Mouse (Mus musculus) regulatory T cell (primary cell): ENCODE data around the gene Hmga1.

Experiments
- in situ Hi-C: fragments of 300-600 bp; cut with MboI, MseI; formaldehyde crosslinking; loops from one replicate; pipeline ENCODE4 v1.15.1; 2025; ENCODE audit warnings: high pct_unique_total_duplicates

The Hmga1 gene

DNA sequence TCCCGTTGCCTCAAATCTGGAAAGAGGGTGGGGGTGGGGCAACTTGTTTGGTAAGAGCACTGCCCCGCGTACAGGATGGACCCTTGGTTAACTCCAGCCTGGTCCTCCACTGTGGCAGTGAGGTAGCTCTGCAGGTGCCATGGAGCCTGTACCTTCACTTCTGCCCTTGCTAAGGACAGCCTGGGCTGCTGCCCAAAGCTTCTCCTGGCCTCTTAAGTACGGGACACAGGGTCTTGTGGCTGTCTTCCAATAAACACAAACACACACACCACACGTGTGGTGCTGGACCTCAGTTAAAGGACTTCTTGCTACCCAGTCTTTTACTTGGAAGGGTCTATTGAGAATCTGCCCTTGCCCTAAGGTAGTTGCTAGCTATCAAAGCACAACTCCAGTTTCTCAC lies 2.5 kb downstream of the Hmga1 start:
- in situ Hi-C loops = no loop called here

DNA sequence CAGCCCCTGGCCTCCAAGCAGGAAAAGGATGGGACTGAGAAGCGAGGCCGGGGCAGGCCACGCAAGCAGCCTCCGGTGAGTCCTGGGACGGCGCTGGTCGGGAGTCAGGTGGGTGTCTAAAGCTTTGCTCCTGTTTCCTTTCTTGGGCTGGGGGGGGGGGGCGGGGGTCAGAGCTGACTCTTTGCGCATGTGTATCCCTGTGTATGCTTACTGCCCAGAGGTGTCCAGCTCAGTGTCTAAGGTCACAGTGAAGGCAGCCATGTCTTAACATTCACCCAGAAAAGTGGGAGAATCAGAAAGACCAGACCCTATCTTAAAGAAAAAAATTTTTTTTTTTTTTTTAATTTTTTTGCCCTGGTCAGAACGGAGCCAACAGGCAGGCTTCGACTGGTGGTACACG lies 3.3 kb downstream of the Hmga1 start:
- in situ Hi-C loops = no loop called here

DNA sequence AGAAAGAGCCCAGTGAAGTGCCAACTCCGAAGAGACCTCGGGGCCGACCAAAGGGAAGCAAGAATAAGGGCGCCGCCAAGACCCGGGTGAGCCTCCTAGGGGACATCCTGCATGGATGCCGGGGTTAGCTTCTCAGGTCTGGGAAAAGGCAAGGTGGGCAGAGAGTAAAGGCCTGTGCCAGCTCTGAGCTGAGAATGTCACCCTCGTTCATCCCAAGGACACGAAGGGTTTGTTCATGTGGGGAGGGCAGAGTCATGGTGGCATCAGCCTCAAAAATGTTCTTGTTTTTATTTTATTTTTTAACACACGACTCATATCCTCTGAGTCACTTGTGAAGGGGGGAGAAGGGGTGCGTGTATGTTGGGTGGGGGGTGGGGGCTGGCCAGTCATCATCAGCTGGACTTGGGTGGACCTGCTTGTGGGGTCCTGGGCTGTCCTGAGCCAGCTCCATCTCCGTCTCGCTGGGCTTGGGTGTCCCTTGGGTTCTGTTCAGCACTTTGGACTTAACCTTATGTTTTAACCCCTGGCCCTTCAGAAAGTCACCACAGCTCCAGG lies 4.7 kb downstream of the Hmga1 start:
- in situ Hi-C loops = no loop called here

DNA sequence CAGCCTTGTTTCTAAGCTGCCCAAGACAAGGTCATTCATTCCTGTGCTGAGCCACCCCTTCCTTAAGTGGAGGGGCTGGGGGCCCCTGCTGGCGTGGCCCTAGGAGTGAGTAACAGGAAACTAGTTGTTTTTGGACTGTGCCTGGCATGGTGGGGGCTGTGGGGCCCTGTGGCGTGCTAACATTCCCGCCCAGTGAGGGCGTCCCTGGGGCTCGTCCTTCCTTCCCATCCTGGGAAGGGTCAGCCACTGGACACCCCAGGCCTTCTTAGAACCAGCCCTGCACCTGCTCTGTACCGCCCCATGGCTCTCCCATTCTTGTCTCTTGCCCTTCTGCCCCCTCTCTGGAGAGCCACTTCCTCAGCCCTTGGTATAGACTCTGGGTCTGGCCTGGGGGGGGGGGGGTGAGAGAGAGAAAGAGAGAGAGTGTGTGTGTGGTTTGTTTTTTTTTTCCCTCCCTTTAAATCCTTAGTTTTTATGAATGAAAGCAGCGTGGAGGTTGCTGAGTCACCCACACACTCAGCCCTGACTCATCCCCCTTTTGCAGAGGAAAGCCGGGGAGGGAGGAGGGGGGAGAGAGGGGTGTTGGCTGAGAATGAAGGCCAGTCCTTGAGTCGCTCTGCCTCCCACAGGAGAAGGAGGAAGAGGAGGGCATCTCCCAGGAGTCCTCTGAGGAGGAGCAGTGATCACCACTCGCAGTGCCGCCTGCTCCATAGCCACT lies 5.7 kb downstream of the Hmga1 start:
- in situ Hi-C loops = no loop called here

DNA sequence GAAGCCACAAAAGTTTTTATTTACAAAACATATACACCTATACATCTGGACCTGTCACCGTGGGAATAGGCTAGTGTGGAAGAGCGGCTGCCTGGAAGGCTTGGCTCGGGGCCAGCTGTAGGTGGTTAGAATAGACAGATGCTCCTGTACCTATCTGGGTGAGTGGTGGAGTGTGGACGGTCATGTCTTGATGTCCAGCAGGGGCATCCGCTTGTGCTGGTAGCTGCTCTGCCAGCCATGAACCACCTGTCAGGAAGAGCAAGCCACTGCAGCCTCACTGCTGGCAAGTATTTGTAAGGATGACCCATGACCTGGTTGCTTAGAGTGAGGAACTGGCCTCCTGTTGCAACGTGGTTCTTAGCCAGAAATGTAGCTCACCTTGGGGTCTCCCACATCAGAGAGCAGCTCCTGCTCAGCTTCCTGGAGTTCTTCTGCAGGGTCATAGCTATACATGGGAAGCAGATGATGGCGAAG lies 7.5 kb downstream of the Hmga1 start:
- in situ Hi-C loops = no loop called here

DNA sequence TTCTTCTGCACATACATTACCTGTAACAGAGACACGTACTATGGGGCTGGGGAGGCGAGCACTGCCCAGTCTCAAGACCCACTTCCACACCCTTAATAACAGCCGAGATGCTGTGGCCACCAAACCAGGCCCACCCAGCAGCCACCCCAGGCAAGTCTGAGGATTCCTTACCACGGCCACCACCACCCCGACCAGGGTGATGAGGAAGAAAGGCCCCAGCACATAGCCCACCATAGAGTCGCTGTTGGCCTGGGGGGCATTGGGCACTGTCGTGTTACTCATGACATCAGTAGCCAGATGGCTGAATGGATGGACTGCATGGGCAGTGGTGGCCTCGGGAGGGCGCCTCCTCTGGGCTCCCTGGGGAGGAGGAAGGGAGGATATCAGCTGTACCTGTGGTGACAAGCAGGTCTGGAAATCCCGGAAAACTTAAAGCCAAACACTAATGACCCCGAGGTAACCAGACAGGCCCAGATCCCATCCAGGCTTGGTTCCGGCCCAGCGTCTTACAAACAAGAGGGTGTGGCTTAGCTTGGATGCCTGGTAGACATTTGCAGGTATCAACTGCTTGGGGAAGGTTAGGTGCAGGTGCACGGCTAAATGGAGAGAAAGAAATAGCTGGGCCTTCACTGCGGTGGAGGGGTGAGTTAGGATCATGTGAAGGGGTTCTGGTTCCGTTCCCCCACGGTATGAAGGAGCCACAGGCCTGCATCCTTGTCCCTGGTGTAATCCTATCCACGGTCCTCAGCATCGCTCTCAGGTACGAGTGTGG lies 8.3 kb downstream of the Hmga1 start:
- in situ Hi-C loops = loop anchor here (5.0 kb wide), 1 partner anchor 68 kb away; no protein-coding TSS in a partner anchor

DNA sequence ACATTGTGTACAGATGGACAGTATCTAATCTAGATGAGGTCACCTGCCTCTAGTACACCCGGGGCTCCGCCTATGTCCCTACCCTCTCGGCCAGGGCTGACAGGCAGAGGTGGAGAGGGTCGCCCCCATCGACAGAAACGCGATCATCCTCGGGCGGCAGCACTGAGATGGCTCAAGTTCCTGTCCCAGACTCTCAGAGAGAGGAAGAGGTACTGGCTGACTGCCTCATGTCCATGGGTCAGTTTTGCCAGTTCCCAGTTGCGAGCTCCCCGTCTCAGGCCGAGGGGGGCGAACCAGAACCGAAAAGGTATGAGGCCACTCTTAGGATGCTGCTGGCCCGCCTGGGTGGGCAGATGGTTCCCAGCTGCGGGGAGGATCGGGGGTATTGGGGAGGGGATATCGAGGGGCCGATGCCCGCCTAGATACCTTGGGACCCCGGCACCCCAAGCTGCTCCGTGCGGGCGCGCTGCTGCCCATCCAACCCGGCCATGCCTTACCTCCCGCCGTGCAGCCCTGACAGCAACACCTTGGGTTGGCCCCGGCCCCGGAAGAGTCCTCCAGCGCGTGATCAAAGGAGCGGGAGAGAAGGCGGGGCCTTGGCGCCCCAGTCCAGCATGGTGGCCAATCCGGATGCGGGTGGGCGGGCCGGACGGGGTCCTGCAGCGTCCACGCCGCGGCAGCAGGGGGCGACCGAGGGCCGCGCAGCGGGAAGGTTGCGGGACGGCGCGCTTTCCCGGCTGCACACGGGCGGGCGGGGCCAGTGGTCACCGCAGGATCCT lies 9.1 kb downstream of the Hmga1 start, which contains the start of gene AI413582:
Gene AI413582, minus strand, starts transcription at position 594 of the 779 bp plus-strand sequence.
- in situ Hi-C loops = loop anchor here (5.0 kb wide), 1 partner anchor 67 kb away; no protein-coding TSS in a partner anchor

DNA sequence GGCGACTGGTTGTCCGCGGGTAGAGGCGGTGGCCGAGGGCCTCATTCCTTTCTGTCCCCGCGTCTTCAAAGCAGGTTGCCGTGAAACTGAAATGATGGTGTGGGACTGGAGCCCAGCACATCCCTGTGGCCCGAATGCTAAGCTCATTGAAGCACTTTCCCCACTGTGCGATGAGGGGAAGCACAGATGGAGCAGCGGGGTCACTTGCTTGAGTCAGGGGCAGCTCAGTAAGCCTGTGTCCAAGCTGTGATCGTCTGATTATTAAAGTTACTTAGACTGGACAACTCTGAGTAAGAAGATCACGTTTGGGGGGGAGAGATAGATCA lies 9.6 kb downstream of the Hmga1 start:
- in situ Hi-C loops = loop anchor here (5.0 kb wide), 1 partner anchor 66 kb away; no protein-coding TSS in a partner anchor

DNA sequence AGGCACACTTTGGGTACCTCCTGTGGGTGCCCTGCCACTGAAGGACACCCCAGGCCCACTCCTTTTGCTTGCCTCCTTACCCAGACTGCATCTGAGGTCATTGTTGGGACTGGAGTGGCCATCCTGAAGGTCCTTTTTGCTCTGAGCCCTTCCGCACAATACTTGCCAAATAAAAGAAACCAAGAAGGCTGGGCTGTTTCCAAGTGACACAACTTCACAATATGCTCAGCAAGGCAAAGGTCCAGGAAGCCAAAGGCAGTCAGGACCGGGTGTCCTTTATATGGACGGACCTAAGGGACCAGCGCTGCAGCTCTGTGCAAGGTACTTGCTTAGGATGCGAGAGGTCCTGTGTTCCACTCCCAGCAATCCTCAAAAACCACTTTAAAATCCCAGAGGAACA lies 11.9 kb downstream of the Hmga1 start:
- in situ Hi-C loops = loop anchor here (5.0 kb wide), 1 partner anchor 64 kb away; no protein-coding TSS in a partner anchor

DNA sequence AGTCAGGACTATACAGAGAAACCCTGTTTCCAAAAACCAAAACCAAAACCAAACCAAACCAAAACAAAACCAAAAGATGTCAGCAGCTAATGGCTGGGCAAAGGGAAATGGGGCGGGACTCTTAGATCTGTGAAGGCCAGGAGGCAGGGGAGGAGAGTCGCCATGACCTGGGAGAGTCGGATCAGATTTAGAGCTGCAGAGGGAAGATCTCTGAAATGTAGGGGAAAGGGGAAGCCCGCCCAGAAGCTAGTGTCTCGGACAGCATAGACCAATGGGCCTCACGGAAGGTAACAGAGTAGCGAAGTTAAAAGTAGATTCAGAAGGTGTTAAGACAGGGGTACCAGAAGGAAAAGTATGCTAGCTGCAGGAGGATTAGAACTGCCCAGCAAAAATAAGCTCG lies 15.0 kb downstream of the Hmga1 start:
- in situ Hi-C loops = no loop called here

DNA sequence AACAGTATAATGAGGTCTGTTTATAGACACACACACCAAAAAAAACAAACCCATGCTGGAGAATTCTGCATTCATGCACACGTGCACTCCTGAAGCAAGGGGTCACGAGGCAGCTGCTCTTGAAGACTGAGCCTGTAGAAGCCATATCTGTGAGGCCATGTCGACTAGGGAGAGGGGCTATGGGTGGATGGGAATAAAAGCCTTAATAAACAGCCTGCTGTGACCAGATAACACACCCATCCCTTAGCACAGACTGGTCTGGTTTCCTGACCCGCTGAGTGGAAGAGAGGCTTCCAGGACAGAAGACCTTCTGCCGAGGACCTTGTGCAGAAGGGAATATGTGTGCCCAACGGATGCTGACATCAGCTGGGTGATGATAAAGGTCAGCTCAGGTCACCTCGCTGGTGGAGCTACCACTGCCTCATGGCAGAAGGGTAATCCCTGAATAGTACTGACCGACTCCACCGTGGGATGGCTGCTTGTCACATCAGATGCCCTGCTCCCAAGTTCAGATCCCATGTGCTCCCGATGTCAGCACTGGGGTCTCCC lies 17.5 kb downstream of the Hmga1 start:
- in situ Hi-C loops = no loop called here

DNA sequence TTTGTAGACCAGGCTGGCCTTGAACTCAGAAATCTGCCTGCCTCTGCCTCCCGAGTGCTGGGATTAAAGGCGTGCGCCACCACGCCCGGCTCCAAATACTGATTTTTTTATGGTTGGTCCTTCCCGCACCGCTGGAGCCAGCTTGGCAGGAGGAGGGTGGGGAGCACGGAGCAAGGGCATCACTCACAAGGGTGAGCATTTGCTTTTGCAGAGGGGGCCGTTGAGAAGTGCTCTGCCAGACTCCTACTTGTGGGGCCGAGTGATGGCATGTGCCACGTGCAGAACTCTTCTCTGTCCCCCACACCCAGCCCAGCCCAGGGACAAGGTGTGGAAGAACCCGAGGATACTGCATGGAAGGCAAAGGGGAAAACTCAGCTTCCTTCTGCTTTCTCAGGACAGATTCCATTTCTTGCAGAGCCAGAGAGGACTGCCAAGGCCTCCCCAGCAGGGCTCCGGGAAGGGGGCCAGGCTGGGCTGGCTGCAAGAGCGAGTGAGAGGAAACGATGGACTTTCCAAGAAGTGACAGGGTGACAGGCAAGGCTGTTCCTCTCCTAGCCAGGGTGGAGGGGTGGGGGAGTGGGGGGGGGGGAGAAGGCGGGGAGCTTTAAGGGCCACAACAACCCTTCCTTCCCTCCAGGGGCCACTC lies 18.3 kb downstream of the Hmga1 start:
- in situ Hi-C loops = no loop called here

DNA sequence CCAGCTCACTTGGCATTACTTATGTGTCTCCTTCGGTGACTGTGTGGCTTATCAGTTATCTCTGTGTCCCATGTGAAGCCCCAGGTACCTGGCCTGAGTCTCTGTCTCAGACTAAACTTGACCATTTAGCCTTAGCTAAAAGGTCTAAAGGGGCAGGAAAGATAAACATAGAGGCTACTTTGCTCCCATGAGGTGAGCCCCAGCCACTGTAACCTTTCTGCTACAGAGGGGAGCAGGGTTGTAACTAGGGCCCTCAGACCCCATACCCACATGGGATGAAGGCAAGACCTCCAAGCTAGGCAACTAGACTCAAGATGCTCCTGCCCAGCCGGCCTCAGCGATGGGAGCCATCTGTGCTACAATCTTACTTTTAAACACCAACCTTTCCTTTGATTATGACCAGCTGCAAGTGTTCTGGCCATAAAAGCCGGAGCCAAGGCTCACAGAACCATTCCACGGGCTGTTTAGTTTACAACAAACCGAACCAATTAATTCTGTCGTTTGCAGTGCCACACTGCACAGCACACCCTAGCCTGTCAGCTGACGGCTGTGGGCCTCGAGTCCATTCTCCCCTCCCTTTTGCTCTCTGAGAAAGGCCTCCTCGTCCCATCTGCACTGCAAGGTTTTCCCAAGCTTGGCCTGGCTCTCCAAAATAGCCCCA lies 18.9 kb downstream of the Hmga1 start:
- in situ Hi-C loops = no loop called here

DNA sequence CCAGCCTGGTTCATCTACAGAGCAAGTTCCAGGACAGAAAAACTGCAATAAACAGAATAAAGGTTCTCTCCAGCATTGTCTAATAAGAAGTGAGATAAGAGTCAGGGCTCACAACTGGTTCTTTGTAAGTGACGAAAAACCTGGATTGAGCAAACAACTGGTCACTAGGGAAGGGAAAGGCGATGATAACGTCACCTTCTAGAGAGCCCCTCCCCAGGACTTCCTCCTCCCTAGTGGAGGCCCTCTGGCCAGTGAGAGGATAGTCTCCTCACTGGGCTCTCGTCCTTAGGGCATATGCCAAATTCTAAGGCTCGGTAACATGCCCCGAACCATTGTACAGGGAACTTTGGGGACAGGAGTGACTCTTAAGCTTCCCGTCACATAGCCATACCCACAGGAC lies 19.8 kb downstream of the Hmga1 start:
- in situ Hi-C loops = no loop called here

DNA sequence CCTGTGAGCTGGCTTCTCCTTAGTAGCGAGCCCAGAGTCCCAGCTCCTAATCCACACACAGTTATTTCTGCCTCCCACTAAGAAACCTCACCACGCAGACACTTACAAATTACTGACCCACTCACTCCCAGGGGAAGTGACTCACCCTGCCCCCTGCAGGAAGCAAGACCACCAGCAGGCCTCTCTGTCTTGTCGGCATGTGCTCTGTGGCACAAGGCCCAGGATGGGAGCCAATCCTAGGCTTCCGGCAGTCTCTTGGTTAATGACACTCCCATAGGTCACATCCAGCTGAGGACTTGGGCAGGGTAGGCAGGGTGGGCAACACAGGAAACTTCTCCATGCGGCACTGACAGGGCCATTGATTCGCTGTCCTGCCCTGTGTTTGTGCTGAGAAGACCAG lies 21.2 kb downstream of the Hmga1 start:
- in situ Hi-C loops = no loop called here

DNA sequence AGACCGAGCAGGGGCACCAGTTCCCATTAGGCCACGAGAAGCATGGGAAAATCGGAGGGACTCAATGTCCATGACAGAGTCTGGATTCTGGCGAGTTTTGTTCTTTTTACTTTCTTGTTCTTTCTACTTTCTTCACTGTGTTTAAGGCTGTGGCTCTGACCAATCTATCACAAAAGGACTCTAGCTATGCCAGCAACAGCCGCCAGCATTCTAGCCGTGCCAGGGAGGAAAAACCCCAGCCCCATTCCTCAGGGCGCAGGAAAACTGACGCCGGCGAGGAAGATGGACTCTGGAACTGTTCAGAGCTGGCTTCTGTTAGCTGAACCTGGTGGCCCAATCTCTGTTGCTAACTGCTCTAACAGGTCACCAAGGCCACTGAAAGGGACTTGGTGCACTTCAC lies 22.2 kb downstream of the Hmga1 start:
- in situ Hi-C loops = no loop called here

DNA sequence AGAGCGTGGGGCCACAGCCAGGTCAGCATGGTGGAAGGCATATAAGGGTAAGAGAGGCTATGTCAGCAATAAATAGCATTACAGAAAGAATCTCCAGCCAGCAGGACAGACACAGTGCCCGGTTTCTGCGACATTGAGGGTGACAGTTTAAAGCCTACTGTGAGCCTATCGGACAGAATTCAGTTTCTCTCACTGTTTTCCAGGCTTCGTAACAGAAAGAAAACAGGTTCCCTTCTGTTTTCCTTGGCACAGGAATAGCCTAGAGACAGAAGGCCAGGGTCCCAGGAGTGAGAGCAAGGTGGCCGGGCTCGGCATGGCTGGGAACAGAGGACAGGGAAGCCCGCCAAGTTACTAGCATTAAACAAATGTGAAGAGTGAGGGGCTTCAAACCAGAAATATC lies 23.5 kb downstream of the Hmga1 start:
- in situ Hi-C loops = no loop called here

DNA sequence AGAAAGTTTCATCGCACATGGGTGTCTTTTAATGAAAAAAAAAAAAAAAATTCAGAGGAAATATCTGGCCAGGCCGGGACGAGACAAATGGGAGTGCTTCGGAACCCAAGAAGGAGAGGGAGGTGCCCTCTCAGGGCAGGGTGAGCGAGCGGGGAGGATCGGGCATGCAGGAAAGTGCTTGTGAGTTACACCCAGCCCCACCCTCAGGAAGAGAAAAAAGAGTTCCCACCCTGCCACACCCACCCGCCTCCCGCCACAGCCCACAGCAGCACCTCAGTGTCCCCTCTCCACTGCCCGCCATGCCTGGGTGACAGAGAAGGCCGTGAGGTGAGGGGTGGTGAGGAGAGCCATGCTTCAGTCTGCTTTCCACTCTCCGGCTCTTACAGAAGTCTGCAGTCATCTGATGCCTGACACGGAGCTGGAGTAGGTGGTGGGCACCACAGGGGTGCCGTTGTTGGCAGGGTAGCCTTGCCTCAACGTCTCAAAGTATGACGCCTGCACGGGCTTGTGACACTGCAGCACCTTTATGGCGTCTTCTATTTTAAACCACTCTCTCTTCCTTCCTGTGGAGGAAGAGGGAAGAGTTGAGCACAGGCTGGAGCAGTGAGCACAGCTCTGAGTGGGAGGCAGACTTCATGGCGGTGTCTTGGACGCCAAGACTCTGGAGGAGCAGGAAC lies 24.2 kb downstream of the Hmga1 start:
- in situ Hi-C loops = no loop called here

DNA sequence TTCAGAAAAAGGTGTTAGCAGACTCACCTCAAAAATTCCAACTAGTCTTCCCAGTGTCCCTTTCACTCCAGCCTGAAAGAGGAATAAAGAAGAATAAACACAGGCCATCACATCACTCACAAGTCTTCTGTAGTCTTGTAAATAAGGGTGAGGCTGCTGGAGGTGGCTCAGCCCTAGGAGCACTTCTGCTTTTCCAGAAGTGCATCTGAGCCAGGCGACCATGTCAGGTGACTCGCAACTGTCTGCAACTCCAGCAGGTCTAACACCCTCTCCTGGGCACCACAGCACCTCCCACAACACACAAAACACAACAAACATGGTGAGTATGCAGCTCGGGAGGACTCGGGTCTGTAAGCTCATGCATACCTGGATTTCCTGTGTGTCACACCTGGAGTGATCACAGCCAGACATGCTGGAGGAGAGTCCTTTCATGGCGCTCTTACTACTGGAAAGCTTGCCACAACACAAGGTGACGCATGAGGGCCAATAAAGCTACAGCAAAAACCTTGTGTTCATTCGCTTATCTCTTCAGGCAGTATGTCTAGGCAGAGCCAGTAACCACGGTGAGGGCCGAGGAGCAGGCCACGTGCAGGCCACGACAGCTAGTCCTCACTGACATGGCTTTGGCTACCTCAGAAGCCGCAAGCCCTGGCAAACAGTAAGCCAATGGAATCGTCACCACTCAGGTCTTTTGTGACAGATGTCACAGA lies 27.0 kb downstream of the Hmga1 start:
- in situ Hi-C loops = no loop called here
